Mouse (Mus musculus) forebrain, embryonic 12.5 days (tissue): Measurements from ENCODE around the gene Gpr179. TPM values are rescaled to one million over a fixed set of nuclear protein-coding genes. Genes with fewer than 3 reads are reported as not detected.
"Not testable (repeated sequence)": the region's sequence is repeated elsewhere in the genome, so short reads cannot be mapped to it uniquely, and the experiment has no call there.

ENCODE experiments used
- ATAC-seq: fragments of 200-750 bp; cut with Nextera tagmentation; 2 replicates; pipeline ENCODE4 v1.8.0; 2017; ENCODE audit warnings: moderate TSS enrichment; ENCODE audit not compliant: low FRiP score
- H3K27ac ChIP-seq: fragments of 300-500 bp; sonication (generic); 2 replicates; pipeline ENCODE4 v1.5.1; 2016; ENCODE audit warnings: mild to moderate bottlenecking
- H3K27me3 ChIP-seq: fragments of 300-500 bp; sonication (generic); 2 replicates; pipeline ENCODE4 v1.6.1; 2016; ENCODE audit warnings: mild to moderate bottlenecking
- H3K36me3 ChIP-seq: fragments of 300-500 bp; sonication (generic); replicated peaks from 2 replicates; pipeline ENCODE4 v1.6.1; 2016; ENCODE audit warnings: mild to moderate bottlenecking
- H3K4me1 ChIP-seq: fragments of 300-500 bp; sonication (generic); 2 replicates; pipeline ENCODE4 v1.6.1; 2016
- H3K4me2 ChIP-seq: fragments of 300-500 bp; sonication (generic); 2 replicates; pipeline ENCODE4 v1.6.1; 2016; ENCODE audit warnings: mild to moderate bottlenecking, moderate library complexity
- H3K4me3 ChIP-seq: fragments of 300-500 bp; sonication (generic); replicated peaks from 2 replicates; pipeline ENCODE4 v1.5.1; 2016; ENCODE audit warnings: mild to moderate bottlenecking
- H3K9ac ChIP-seq: fragments of 300-500 bp; sonication (generic); 2 replicates; pipeline ENCODE4 v1.6.1; 2016; ENCODE audit warnings: mild to moderate bottlenecking
- H3K9me3 ChIP-seq: fragments of 300-500 bp; sonication (generic); 2 replicates; pipeline ENCODE4 v1.6.1; 2016
- WGBS: fragments of 180-500 bp; shearing (Covaris S2); methylation state at CpG from one replicate; pipeline ENCODE4 v1.1.7; 2016; 5-methylcytosine and 5-hydroxymethylcytosine counted together
- polyA plus RNA-seq: library from polyadenylated mRNA; unstranded; fragments of >200 nt; fragmentation: Nextera tagmentation; extraction: Ambion mirVana; gene quantifications from 2 replicates; pipeline ENCODE4 v1.2.1, GENCODE M21; 2016

The Gpr179 gene
- polyA plus RNA-seq, 1 experiment from 2014 or later = 0.11 TPM

DNA sequence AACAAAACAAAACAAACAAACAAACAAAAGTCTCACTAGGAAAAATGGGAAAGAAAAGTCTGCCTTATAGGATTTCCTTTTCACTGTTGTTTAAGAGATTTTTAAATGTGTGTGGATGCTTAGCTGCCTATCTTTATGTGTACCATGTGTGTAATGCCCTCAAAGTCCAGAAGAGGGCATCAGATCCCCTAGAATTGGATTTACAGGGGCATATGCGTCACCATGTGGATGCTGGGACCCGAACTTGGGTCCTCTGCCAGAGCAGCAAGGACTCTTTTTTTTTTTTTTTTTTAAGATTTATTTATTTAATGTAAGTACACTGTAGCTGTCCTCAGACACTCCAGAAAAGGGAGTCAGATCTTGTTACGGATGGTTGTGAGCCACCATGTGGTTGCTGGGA is 37.8 kb downstream of the Gpr179 start:
- Histone ChIP-seq H3K9ac (no peak overlapping the region), H3K27ac (no peak overlapping the region), H3K4me3 (no peak overlapping the region), H3K4me1 (peaks cover 29% of the 10 kb centered on the region), H3K9me3 (no peaks in the 10 kb centered on the region), H3K27me3 (peaks cover 10% of the 10 kb centered on the region), H3K36me3 (no peaks in the 10 kb centered on the region; the same call in 1 of the 2 replicates), H3K4me2 (no peak overlapping the region)
- ATAC-seq = no peak
- WGBS = 91% methylated on average over 3 of the region's 3 CpGs

DNA sequence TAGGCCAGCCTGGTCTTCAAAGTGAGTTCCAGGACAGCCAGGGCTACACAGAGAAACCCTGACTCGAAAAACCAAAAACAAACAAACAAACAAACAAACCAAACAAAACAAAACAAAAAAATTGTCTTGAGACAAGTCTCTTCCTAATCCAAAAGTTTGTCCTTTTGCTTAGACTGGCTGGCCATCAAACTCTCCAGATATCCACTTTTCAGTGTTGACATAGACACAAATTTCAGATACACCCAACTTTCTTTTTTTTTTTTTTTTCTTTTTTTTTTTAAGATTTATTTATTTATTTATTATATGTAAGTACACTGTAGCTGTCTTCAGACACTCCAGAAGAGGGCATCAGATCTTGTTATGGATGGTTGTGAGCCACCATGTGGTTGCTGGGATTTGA is 39.0 kb downstream of the Gpr179 start:
- ATAC-seq, H3K36me3 ChIP-seq, H3K9ac ChIP-seq: not testable (repeated sequence)

DNA sequence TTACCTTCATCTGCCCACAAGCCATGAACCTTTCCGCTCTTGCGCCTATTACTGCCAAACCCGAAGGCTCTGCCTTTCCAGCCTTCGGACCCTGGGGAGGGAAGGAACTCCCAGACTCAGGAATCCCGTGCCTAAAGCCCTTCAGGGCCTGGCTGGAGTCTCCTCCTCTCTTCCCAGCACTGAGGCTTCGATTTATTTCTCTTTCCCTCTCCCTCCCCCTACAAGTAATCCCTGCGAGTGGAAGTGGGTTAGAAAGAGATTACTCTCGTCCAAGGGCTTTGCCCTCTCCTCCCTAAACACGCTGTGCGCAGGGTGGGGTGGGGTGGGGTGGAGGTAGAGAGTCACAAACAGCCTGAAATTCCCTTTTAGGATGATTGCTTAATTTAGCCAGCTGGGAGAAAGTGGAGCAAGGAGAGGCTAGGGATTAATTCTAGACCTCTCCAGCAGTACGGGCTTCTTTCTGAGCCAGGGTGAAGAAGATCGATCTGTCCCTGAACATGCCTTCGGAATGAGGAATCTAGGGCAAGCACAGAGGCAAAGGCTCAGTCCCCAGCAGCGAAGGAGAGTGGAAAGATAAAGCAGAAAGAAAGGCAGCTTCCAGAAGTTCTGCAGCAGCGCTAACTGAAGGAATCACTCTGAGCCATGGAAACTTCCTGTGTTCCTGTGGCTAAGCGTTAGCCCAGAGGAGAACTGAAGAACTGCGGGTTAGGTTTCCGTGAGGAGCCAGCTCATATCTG is 40.8 kb downstream of the Gpr179 start:
- peak overlapping the region; percentile 70 for H3K4me2 ChIP-seq
- H3K27ac ChIP-seq = no peak overlapping the region; the same call in 1 of the 2 replicates
- 7% methylated on average over 18 of the region's 18 CpGs for WGBS
- no peak for ATAC-seq
- peaks cover 22% of the 10 kb centered on the region for H3K4me1 ChIP-seq
- H3K4me3 ChIP-seq = peak overlapping the region; percentile 42
- peaks cover 10% of the 10 kb centered on the region for H3K27me3 ChIP-seq
- H3K9ac ChIP-seq = peak overlapping the region; percentile 22
- H3K9me3 ChIP-seq = no peaks in the 10 kb centered on the region
- H3K36me3 ChIP-seq = no peaks in the 10 kb centered on the region

More for the DNA sequence above, 39.0 kb downstream of the Gpr179 start:
- H3K27me3 ChIP-seq, H3K4me3 ChIP-seq, H3K4me2 ChIP-seq, H3K27ac ChIP-seq, H3K9me3 ChIP-seq: not testable (repeated sequence)
- WGBS = 88% methylated on average over 1 of the region's 1 CpGs
- H3K4me1 ChIP-seq = peaks cover 29% of the 10 kb centered on the region

DNA sequence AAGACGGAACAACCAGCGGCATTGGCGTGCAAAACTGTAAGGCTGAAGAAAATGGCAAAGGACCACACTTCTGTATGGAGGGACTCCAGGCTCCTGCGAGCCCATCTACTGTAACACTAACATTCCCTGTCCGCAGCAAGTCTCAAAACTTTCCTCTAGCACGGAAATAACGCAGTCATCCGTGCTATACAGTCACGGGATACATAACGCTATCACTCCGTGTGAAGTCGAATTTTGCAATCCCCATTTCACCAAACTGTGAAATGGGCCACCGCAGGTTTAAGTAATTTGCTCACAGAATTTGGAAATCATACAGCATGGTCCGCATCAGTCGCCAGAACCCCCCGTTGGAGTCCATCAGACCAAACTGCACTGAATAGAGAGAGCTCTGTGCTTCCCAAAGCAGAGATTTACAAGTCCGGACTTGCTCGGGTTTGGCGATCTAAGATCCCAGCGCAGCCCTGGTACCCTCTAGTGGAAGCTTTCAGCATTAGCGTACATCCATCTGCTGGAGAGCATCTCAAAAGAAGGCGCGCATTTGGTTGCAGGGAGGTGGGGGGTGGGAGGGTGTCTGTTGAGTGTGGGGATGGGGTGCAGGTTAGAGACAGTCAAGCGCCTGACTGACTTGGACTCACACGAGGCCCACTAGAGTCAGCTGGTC is 41.8 kb downstream of the Gpr179 start:
- no peak overlapping the region for H3K27ac ChIP-seq

DNA sequence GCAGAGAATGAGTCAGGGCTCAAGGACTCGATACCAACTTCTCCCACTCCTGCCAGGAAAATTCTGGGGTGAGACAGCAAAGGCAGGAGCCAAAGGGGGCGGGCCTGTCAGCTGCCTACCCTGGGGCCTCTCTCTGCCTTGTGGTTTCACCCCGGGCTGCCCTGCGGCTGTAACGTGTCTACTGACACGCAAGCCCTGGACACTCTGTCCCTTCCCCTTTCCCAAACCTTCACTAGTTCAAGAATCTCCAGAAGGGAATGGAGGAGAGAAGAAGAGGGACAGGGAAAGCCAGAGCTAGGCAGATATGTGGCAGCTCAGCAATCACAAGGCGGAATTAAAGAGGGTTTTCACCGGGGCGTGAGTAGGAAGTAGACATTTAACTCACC is 42.4 kb downstream of the Gpr179 start:
- Histone ChIP-seq H3K36me3 (no peaks in the 10 kb centered on the region), H3K4me1 (peaks cover 22% of the 10 kb centered on the region), H3K4me3 (peak overlapping the region; percentile 42), H3K27ac (no peak overlapping the region), H3K27me3 (peaks cover 10% of the 10 kb centered on the region), H3K9ac (peak overlapping the region; percentile 55), H3K9me3 (no peaks in the 10 kb centered on the region), H3K4me2 (peak overlapping the region; percentile 70)
- 5% methylated on average over 9 of the region's 9 CpGs for WGBS
- ATAC-seq = no peak

More for the DNA sequence above, 41.8 kb downstream of the Gpr179 start:
- no peaks in the 10 kb centered on the region for H3K9me3 ChIP-seq
- no peaks in the 10 kb centered on the region for H3K36me3 ChIP-seq
- H3K9ac ChIP-seq = peak overlapping the region; percentile 55
- peak overlapping the region; percentile 42 for H3K4me3 ChIP-seq
- H3K27me3 ChIP-seq = peaks cover 10% of the 10 kb centered on the region
- ATAC-seq = peak; percentile 80
- H3K4me1 ChIP-seq = peaks cover 22% of the 10 kb centered on the region
- WGBS = under 1% methylated on average over 25 of the region's 25 CpGs
- H3K4me2 ChIP-seq = peak overlapping the region; percentile 70

DNA sequence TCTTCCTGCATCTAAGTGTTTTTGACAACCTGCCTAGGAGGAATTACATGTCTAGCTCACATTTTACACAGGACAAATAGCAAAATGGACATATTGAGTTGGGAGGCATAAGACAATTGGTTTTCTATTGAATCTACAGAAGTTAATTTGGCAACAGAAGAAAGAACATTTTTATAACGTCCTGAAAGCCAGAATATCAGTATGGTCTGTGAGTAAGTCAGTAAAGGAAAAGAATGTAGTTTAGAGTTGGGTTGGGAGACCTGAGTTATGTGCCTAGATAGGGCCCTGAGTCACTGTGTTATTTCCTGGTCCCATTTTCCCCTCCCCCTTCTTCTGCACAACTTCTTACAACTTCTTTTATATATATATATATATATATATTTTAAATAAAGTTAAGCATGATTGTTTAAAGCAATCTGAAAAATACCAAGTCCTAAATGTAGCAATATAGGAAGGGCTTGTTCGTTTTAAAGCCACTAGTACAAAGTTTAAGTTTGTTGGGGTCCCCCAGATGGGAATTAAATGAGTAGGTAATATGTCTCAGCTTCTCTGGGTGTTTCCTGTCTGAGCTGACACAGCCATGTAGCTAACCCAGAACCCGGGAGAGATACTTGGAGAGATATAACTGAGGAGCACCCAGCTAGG is 42.9 kb downstream of the Gpr179 start:
- 46% methylated on average over 3 of the region's 3 CpGs for WGBS
- Histone ChIP-seq H3K27me3 (peaks cover 10% of the 10 kb centered on the region), H3K9ac (no peak overlapping the region), H3K4me2 (peak overlapping the region; percentile 70), H3K4me3 (no peak overlapping the region), H3K36me3 (no peaks in the 10 kb centered on the region), H3K9me3 (no peaks in the 10 kb centered on the region), H3K4me1 (peaks cover 22% of the 10 kb centered on the region), H3K27ac (no peak overlapping the region)
- ATAC-seq = no peak

DNA sequence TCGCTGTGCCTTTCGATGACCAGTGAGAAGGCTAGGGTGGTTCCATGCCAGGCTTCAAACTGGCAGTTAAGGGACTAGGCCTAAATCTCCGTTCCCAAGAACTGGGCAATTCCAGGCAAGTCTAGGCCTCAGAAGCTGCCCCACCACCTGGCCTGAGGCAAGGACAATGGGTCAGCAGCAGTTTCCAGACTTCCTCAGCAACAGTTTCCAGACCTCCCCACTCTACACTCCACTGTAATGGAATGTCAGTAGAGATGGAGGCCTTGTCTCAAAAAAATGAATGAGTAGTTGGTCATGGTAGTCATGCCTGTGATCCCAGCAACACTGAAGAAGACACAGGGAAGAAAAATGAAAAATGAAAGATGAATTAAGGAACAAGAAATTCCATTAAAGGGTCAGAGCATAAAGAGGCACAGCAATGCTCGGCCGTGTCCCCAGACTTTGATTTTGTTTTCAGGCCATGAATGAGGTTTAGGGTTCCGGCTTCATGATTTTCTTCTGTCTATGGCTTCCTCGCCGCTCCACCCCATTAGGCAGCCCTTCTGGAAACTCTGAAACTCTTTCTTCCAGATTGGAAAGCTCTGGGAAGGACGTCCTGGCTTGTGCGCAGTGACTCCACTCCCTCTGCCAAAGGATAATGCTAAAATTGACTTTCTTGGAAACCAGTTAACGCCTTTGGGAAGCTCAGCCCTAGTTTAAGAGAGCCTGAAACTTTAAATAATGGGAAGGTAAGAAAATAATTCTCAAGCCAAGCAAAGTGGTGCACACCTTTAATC is 44.4 kb downstream of the Gpr179 start:
- peaks cover 22% of the 10 kb centered on the region for H3K4me1 ChIP-seq
- H3K9me3 ChIP-seq = no peaks in the 10 kb centered on the region
- no peak for ATAC-seq
- no peak overlapping the region for H3K9ac ChIP-seq
- H3K27ac ChIP-seq = no peak overlapping the region
- H3K4me3 ChIP-seq = no peak overlapping the region
- H3K36me3 ChIP-seq = no peaks in the 10 kb centered on the region
- 92% methylated on average over 11 of the region's 11 CpGs for WGBS
- H3K4me2 ChIP-seq = no peak overlapping the region
- peaks cover 10% of the 10 kb centered on the region for H3K27me3 ChIP-seq

DNA sequence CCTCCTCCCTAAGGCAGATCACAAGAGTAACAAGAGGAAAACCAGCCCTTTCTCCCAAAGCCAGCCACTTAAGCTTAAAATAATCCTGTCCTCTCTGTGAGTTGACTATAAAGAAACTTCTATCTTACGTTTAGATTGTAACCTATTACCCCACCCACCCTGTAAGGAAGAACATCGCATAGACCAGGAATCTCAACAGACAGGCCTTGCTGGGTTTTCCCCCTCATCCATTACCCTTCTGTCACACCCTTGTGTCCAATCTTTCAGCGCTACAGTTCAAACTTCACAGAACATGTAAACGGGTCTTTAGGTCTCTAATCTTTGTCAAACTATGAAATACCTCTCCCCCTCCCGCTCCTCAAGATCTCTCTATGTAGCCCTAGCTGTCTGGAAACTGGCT is 47.2 kb downstream of the Gpr179 start:
- no peak for ATAC-seq
- 85% methylated on average over 5 of the region's 5 CpGs for WGBS
- H3K9ac ChIP-seq = no peak overlapping the region; the same call in 1 of the 2 replicates

DNA sequence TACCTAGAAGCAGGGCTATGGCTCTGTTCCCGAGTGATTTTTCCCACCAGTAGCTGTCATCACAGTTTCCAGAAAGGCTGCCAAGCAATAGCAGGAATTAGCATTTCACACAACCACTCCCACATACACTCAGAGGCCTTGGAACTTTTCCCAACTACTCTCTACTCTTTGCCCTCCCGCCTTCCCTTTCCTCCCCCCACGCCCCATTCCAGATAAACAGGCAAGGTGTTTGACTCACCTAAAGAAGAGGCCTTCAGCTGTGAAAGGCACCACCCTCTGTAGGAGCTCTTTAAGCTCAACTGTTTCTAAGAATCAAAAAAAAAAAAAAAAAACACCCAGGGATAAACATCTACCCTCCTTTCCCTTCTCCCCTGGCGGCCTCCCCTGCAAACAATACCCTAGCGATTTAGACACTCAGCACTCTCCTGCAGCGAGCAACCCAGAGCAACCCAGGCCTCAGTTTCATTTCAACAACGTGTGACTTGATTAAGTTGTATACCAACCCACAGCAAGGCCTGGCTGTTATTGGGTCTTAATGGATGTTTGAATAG is 49.6 kb downstream of the Gpr179 start:
- no peak for ATAC-seq
- no peak overlapping the region for H3K27ac ChIP-seq
- H3K9ac ChIP-seq = no peak overlapping the region
- H3K9me3 ChIP-seq = no peaks in the 10 kb centered on the region
- H3K4me2 ChIP-seq = no peak overlapping the region
- H3K27me3 ChIP-seq = no peaks in the 10 kb centered on the region
- 35% methylated on average over 7 of the region's 7 CpGs for WGBS
- H3K4me3 ChIP-seq = no peak overlapping the region
- no peaks in the 10 kb centered on the region for H3K4me1 ChIP-seq
- H3K36me3 ChIP-seq = no peaks in the 10 kb centered on the region

More for the DNA sequence above, 47.2 kb downstream of the Gpr179 start:
- no peaks in the 10 kb centered on the region for H3K9me3 ChIP-seq
- no peak overlapping the region for H3K4me3 ChIP-seq
- no peak overlapping the region for H3K27ac ChIP-seq
- no peaks in the 10 kb centered on the region for H3K27me3 ChIP-seq
- no peak overlapping the region for H3K4me2 ChIP-seq
- peaks cover 5% of the 10 kb centered on the region for H3K4me1 ChIP-seq
- no peaks in the 10 kb centered on the region for H3K36me3 ChIP-seq

DNA sequence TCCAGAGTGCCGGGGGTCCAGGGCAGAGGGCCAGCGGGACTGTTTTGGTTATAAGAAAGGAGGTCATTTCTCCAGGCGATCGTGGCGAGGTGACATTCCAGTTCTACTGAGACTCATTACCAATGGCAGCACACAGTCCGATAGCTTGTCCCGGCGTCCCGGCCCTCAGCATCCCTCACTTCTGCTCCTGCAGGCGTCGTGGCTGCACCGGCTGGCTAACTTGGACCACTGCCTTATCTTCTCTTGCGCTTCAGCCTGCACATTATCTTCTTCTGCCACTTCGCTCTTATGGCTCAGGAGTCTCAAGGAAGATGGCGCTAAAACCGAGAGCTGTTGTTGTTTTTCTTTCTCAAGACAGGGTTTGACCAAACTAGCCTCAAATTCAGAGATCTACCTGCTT is 50.5 kb downstream of the Gpr179 start:
- H3K9me3 ChIP-seq = no peaks in the 10 kb centered on the region
- no peaks in the 10 kb centered on the region for H3K27me3 ChIP-seq
- no peak for ATAC-seq
- H3K4me2 ChIP-seq = no peak overlapping the region
- WGBS = 91% methylated on average over 16 of the region's 16 CpGs
- H3K27ac ChIP-seq = no peak overlapping the region
- no peaks in the 10 kb centered on the region for H3K36me3 ChIP-seq
- no peak overlapping the region for H3K9ac ChIP-seq
- H3K4me3 ChIP-seq = no peak overlapping the region
- no peaks in the 10 kb centered on the region for H3K4me1 ChIP-seq

DNA sequence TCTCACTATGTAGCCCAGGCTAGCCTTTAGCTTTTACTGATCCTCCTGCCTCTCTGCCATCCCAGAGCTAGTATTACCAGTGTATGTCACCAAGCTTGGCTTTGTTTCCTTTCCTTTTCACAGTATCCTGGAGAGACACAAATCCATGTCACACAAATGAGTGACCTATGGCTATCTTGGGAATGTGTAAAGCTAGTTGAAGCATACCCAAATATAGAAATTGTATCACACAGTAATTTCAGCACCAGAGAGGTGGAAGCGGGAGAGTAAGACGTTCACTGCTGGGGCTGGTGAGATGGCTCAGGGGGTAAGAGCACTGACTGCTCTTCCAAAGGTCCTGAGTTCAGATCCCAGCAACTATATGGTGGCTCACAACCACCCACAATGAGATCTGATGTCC is 51.9 kb downstream of the Gpr179 start:
- Histone ChIP-seq H3K27ac (no peak overlapping the region), H3K9ac (no peak overlapping the region), H3K27me3 (no peaks in the 10 kb centered on the region), H3K4me2 (no peak overlapping the region), H3K4me3 (no peak overlapping the region), H3K36me3 (no peaks in the 10 kb centered on the region), H3K4me1 (no peaks in the 10 kb centered on the region), H3K9me3 (no peaks in the 10 kb centered on the region)
- WGBS = 93% methylated on average over 2 of the region's 2 CpGs
- no peak for ATAC-seq

DNA sequence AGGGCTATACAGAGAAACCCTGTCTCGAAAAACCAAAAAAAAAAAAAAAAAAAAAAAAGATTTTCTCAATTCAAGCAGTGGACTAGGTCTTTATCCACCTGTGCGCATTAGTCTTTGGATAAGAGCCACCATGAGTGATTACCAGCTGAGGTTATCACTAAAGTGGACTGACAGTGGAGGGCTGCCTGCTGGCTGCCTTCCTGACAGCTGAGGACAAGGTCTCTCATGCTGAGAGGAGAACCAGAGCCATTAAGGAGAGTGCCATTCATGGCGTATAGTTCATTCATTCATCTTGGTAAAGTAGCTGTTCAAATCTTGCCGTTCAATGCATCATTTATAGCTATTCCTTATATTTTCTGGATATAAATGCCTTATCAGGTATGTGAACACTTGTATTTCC is 55.3 kb downstream of the Gpr179 start:
- no peaks in the 10 kb centered on the region for H3K9me3 ChIP-seq
- WGBS = 96% methylated on average over 3 of the region's 4 CpGs
- H3K36me3 ChIP-seq = no peaks in the 10 kb centered on the region
- no peak for ATAC-seq
- H3K9ac ChIP-seq = no peak overlapping the region
- no peak overlapping the region for H3K4me2 ChIP-seq
- H3K27ac ChIP-seq = no peak overlapping the region
- H3K4me1 ChIP-seq = no peaks in the 10 kb centered on the region
- H3K4me3 ChIP-seq = no peak overlapping the region
- H3K27me3 ChIP-seq = no peaks in the 10 kb centered on the region
